23 mouse cellular contexts compared by ENCODE assay signal in the genomic region with DNA sequence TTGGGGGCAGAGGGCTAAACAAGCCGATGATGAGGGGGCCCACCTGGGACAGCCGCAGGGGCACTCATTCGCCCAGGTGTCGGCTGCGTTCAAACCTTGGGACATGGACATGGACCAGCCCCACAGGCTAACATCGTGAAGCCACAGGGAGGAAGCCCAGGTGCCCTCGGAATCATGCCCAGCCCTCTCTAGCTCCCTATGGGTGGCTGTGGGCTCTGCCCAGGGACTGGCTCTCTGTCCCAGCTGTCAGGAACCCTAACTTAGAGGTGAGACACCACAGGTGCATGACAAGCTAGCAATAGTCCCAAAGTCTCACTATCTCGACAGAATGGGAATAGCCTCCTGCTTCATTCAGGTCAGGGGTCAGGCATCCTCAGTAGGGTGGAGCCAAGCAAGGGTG. TPM values are rescaled to one million over a fixed set of nuclear protein-coding genes. Genes with fewer than 3 reads are reported as not detected.
DNase-seq lines count a peak whose midpoint lies in the region; ATAC-seq and TF ChIP-seq lines count a peak whose summit lies in the region.
"Had no signal": no experiment of that assay in that cellular context is flagged by ENCODE, and none has a peak within 500 bp of the region (broad histone marks: within the 10 kb centered on the region; RNA-seq: fewer than 3 reads in every experiment).

No protein-coding gene starts in this region.

- H3K27me3 ChIP-seq in embryonic facial prominence, embryonic 13.5 days: no peaks in the 10 kb centered on the region
- no peaks in the 10 kb centered on the region for H3K27me3 ChIP-seq in liver, postnatal 0 days (ENCODE audit: insufficient read depth, low read length)
- H3K27me3 ChIP-seq: heart, embryonic 15.5 days; limb, embryonic 15.5 days had no signal

- DNase-seq in kidney, postnatal 10 days: peak; percentile 4
- no peak for DNase-seq in kidney, postnatal 4 days
- DNase-seq in testis, postnatal 10 days (ENCODE audit: low spot score): peak; percentile 40
- DNase-seq in testis, postnatal 14 days (ENCODE audit: low spot score): no peak
- DNase-seq in liver, postnatal 0 days: peak; percentile 12
- no peak for DNase-seq in cerebellum, adult 11-12 months
- DNase-seq: adrenal gland, adult 2 months; B cell, adult 2 months; cerebellum, adult 11 months; gastrocnemius, postnatal 14 days; heart, adult 18-20 months; heart, postnatal 36 days; kidney, adult 9 months; lung, postnatal 14 days; thymus, postnatal 14 days had no signal

- no peak for TF ChIP-seq EP300 in liver, postnatal 0 days (IDR thresholded peaks at IDR 0.05; ENCODE audit: low read depth)

- no peaks in the 10 kb centered on the region for H3K9me3 ChIP-seq in embryonic facial prominence, embryonic 13.5 days
- no peaks in the 10 kb centered on the region for H3K9me3 ChIP-seq in liver, postnatal 0 days (ENCODE audit: low read length)
- H3K9me3 ChIP-seq: heart, embryonic 15.5 days; limb, embryonic 15.5 days had no signal

- no peak for ATAC-seq in embryonic facial prominence, embryonic 13.5 days (ENCODE audit: insufficient number of reproducible peaks, insufficient read depth, low FRiP score, low TSS enrichment, low read depth)
- ATAC-seq in liver, postnatal 0 days: no peak
- ATAC-seq: forebrain, embryonic 16.5 days; intestine, embryonic 16.5 days had no signal

- no peak overlapping the region for H3K4me2 ChIP-seq in embryonic facial prominence, embryonic 13.5 days
- H3K4me2 ChIP-seq in liver, postnatal 0 days (ENCODE audit: low read depth, low read length): no peak overlapping the region

- H3K4me1 ChIP-seq in embryonic facial prominence, embryonic 13.5 days: peaks cover 31% of the 10 kb centered on the region
- peaks cover 18% of the 10 kb centered on the region for H3K4me1 ChIP-seq in liver, postnatal 0 days (ENCODE audit: insufficient read depth)

- no peak overlapping the region for H3K27ac ChIP-seq in embryonic facial prominence, embryonic 13.5 days
- H3K27ac ChIP-seq in liver, postnatal 0 days (ENCODE audit: low read depth): no peak overlapping the region
- H3K27ac ChIP-seq: heart, embryonic 15.5 days; hindbrain, embryonic 14.5 days; limb, embryonic 15.5 days had no signal

- peaks cover 40% of the 10 kb centered on the region for H3K36me3 ChIP-seq in embryonic facial prominence, embryonic 13.5 days
- H3K36me3 ChIP-seq in liver, postnatal 0 days (replicated peaks; ENCODE audit: insufficient read depth, low read length): peaks cover 17% of the 10 kb centered on the region

- H3K4me3 ChIP-seq in embryonic facial prominence, embryonic 13.5 days: no peak overlapping the region
- no peak overlapping the region for H3K4me3 ChIP-seq in liver, postnatal 0 days (ENCODE audit: low read depth, low read length)

- H3K9ac ChIP-seq in embryonic facial prominence, embryonic 13.5 days: 0 out of 2 replicates have a peak overlapping the region, but pooled peaks have one; percentile 27
- no peak overlapping the region for H3K9ac ChIP-seq in liver, postnatal 0 days (replicated peaks)
- H3K9ac ChIP-seq: heart, embryonic 15.5 days; limb, embryonic 15.5 days had no signal

- no peak for TF ChIP-seq CTCF in liver, postnatal 0 days (IDR thresholded peaks at IDR 0.05; ENCODE audit: low read depth)

- WGBS in embryonic facial prominence, embryonic 13.5 days: 85% methylated on average over 8 of the region's 8 CpGs
- 81% methylated on average over 8 of the region's 8 CpGs for WGBS in liver, postnatal 0 days (ENCODE audit: insufficient replicate concordance)

RNA-seq across cellular contexts. Expression of gene Mier2, which starts 2.5 kb away (rescaled TPM):
- 71.0 and 73.6 TPM in 2 replicates for polyA plus RNA-seq in embryonic facial prominence, embryonic 13.5 days (2015; fragmentation: Nextera tagmentation; extraction: Ambion mirVana)
- 8.6 and 9.0 TPM in 2 replicates for polyA plus RNA-seq in liver, postnatal 0 days (2015; fragmentation: Nextera tagmentation; extraction: Ambion mirVana)

RNA-seq across cellular contexts. Expression of gene Plpp2, which starts 18.9 kb away (rescaled TPM):
- polyA plus RNA-seq in embryonic facial prominence, embryonic 13.5 days (2015; fragmentation: Nextera tagmentation; extraction: Ambion mirVana): 19.8 and 23.4 TPM in 2 replicates
- 32.7 and 38.8 TPM in 2 replicates for polyA plus RNA-seq in liver, postnatal 0 days (2015; fragmentation: Nextera tagmentation; extraction: Ambion mirVana)

RNA-seq across cellular contexts. Expression of gene Theg, which starts 34.6 kb away (rescaled TPM):
- not detected in 2 replicates for polyA plus RNA-seq in embryonic facial prominence, embryonic 13.5 days (2015; fragmentation: Nextera tagmentation; extraction: Ambion mirVana)
- not detected in 2 replicates for polyA plus RNA-seq in liver, postnatal 0 days (2015; fragmentation: Nextera tagmentation; extraction: Ambion mirVana)
- polyA plus RNA-seq: adrenal gland, adult 2 months; embryonic facial prominence, embryonic 14.5 days; forebrain, embryonic 16.5 days; heart, embryonic 15.5 days; hindbrain, embryonic 14.5 days; intestine, embryonic 16.5 days; limb, embryonic 15.5 days; midbrain, postnatal 0 days had no signal

Comparison
In these comparisons a context has a peak if more than half of its experiments do, and no peak if none do; other contexts are left out.
1. DNase-seq: peak in kidney, postnatal 10 days (single experiment), testis, postnatal 10 days (single experiment) and liver, postnatal 0 days (single experiment); none in kidney, postnatal 4 days (0 of 2), testis, postnatal 14 days (single experiment) and cerebellum, adult 11-12 months (single experiment).